Mouse (Mus musculus) ES-Bruce4 (cell line): Measurements from ENCODE around the gene Ocrl.

Experiments used
- CTCF ChIP-seq: IDR thresholded peaks from one replicate; pipeline ENCODE4 v1.8.1; 2011; ENCODE audit warnings: low read depth, low read length
- POLR2A ChIP-seq: IDR thresholded peaks from one replicate; pipeline ENCODE4 v1.8.1; 2011; ENCODE audit warnings: low read length; ENCODE audit not compliant: insufficient read depth

GRCm38 (mm10) chrX:48011656-48012055, 99.5 kb downstream of the Ocrl start:
- TF ChIP-seq POLR2A (no peak), CTCF (no peak)
